In genomic region chr9:97642396-97642795, GRCm38 (mm10) we compare ENCODE assay signal across 30 mouse cellular contexts.
A peak's percentile ranks its signal among the peaks of the same experiment; 100 is the strongest.
DNase-seq lines count a peak whose midpoint lies in the region; ATAC-seq and TF ChIP-seq lines count a peak whose summit lies in the region.
"Had no signal": no experiment of that assay in that cellular context is flagged by ENCODE, and none has a peak within 500 bp of the region (broad histone marks: within the 10 kb centered on the region; RNA-seq: fewer than 3 reads in every experiment).

No protein-coding gene starts in this region.

- no peak overlapping the region for H3K4me3 ChIP-seq in kidney, postnatal 0 days (replicated peaks; ENCODE audit: low read depth, low read length)
- H3K4me3 ChIP-seq in intestine, embryonic 15.5 days (replicated peaks): no peak overlapping the region
- H3K4me3 ChIP-seq: embryonic facial prominence, embryonic 12.5 days; heart, embryonic 15.5 days; limb, embryonic 10.5 days; limb, embryonic 15.5 days; liver, embryonic 13.5 days; megakaryocyte, embryonic 14.5 days; midbrain, embryonic 13.5 days; neural tube, embryonic 13.5 days had no signal

- WGBS in kidney, postnatal 0 days: 15% methylated on average over 7 of the region's 7 CpGs
- 48% methylated on average over 7 of the region's 7 CpGs for WGBS in intestine, embryonic 15.5 days

- DNase-seq in frontal cortex, postnatal 36 days (ENCODE audit: low spot score in 2 of 2): no peak
- DNase-seq in kidney, postnatal 0 days (ENCODE audit: low spot score): peak; percentile 64
- DNase-seq in kidney, adult 8-10 months: no peak
- peak; percentile 15 for DNase-seq in right cerebral cortex, adult 18-20 months
- DNase-seq in right cerebral cortex, postnatal 14 days: no peak
- DNase-seq: adrenal gland, postnatal 10 days; cerebellum, adult 11 months; cerebellum, adult 9-10 months; cerebellum, postnatal 36 days; gastrocnemius, postnatal 10 days; layer of hippocampus, postnatal 36 days; liver, embryonic 13.5 days; lung, adult 18-20 months; lung, postnatal 4 days; spleen, adult 18-20 months; thymus, adult 18-20 months; thymus, postnatal 25 days had no signal

- H3K9me3 ChIP-seq in kidney, postnatal 0 days (replicated peaks; ENCODE audit: low read length): no peaks in the 10 kb centered on the region
- H3K9me3 ChIP-seq in intestine, embryonic 15.5 days: no peaks in the 10 kb centered on the region
- H3K9me3 ChIP-seq: embryonic facial prominence, embryonic 12.5 days; heart, embryonic 15.5 days; limb, embryonic 10.5 days; limb, embryonic 15.5 days; liver, embryonic 13.5 days; midbrain, embryonic 13.5 days; neural tube, embryonic 13.5 days had no signal

- TF ChIP-seq CTCF in kidney, postnatal 0 days (IDR thresholded peaks at IDR 0.05; ENCODE audit: low read depth): no peak

- H3K4me1 ChIP-seq in kidney, postnatal 0 days (replicated peaks; ENCODE audit: insufficient read depth, low read length): no peaks in the 10 kb centered on the region
- no peaks in the 10 kb centered on the region for H3K4me1 ChIP-seq in intestine, embryonic 15.5 days (replicated peaks)
- H3K4me1 ChIP-seq: embryonic facial prominence, embryonic 12.5 days; heart, embryonic 15.5 days; limb, embryonic 10.5 days; limb, embryonic 15.5 days; liver, embryonic 13.5 days; megakaryocyte, embryonic 14.5 days; midbrain, embryonic 13.5 days had no signal

- H3K4me2 ChIP-seq in kidney, postnatal 0 days (ENCODE audit: low read length): no peak overlapping the region
- no peak overlapping the region for H3K4me2 ChIP-seq in intestine, embryonic 15.5 days (replicated peaks)
- H3K4me2 ChIP-seq: embryonic facial prominence, embryonic 12.5 days; heart, embryonic 15.5 days; limb, embryonic 15.5 days; liver, embryonic 13.5 days; midbrain, embryonic 13.5 days; neural tube, embryonic 13.5 days had no signal

- no peaks in the 10 kb centered on the region for H3K27me3 ChIP-seq in kidney, postnatal 0 days (ENCODE audit: insufficient read depth, low read length)
- no peaks in the 10 kb centered on the region for H3K27me3 ChIP-seq in intestine, embryonic 15.5 days (replicated peaks)
- H3K27me3 ChIP-seq: embryonic facial prominence, embryonic 12.5 days; heart, embryonic 15.5 days; limb, embryonic 15.5 days; liver, embryonic 13.5 days; megakaryocyte, embryonic 14.5 days; midbrain, embryonic 13.5 days; neural tube, embryonic 13.5 days had no signal

- no peak overlapping the region for H3K9ac ChIP-seq in kidney, postnatal 0 days (ENCODE audit: low read depth, low read length)
- no peak overlapping the region for H3K9ac ChIP-seq in intestine, embryonic 15.5 days
- H3K9ac ChIP-seq: embryonic facial prominence, embryonic 12.5 days; heart, embryonic 15.5 days; limb, embryonic 15.5 days; liver, embryonic 13.5 days; midbrain, embryonic 13.5 days; neural tube, embryonic 13.5 days had no signal

- peak; percentile 62; the same call in 1 of the 2 replicates for ATAC-seq in frontal cortex, adult (ENCODE audit: low TSS enrichment)
- ATAC-seq in kidney, postnatal 0 days (replicated peaks; ENCODE audit: low FRiP score, low read depth): peak; percentile 59; the same call in 1 of the 2 replicates
- no peak for ATAC-seq in intestine, embryonic 15.5 days
- ATAC-seq: forebrain, embryonic 16.5 days; lung, postnatal 0 days; midbrain, embryonic 13.5 days had no signal

- H3K36me3 ChIP-seq in kidney, postnatal 0 days (ENCODE audit: insufficient read depth, low read length): no peaks in the 10 kb centered on the region
- no peaks in the 10 kb centered on the region for H3K36me3 ChIP-seq in intestine, embryonic 15.5 days
- H3K36me3 ChIP-seq: embryonic facial prominence, embryonic 12.5 days; G1E; heart, embryonic 15.5 days; limb, embryonic 10.5 days; limb, embryonic 15.5 days; liver, embryonic 13.5 days; midbrain, embryonic 13.5 days; neural tube, embryonic 13.5 days had no signal

- H3K27ac ChIP-seq in kidney, postnatal 0 days: no peak overlapping the region
- no peak overlapping the region for H3K27ac ChIP-seq in intestine, embryonic 15.5 days
- H3K27ac ChIP-seq: embryonic facial prominence, embryonic 12.5 days; heart, embryonic 15.5 days; limb, embryonic 10.5 days; limb, embryonic 15.5 days; liver, embryonic 13.5 days; midbrain, embryonic 13.5 days; neural tube, embryonic 13.5 days; stomach, postnatal 0 days had no signal

Comparison
In these comparisons a context has a peak if more than half of its experiments do, and no peak if none do; other contexts are left out.
1. DNase-seq: peak in kidney, postnatal 0 days (single experiment) and right cerebral cortex, adult 18-20 months (single experiment); none in frontal cortex, postnatal 36 days (0 of 2), kidney, adult 8-10 months (0 of 2) and right cerebral cortex, postnatal 14 days (single experiment).